Mouse (Mus musculus) cerebellum, adult 9-11 months (tissue): ENCODE data around the gene Gnas.

Experiments
- DNase-seq: peaks from one replicate; pipeline ENCODE4 v3.0.0; 2022

Gnas gene

GRCm38 (mm10) chr2:174381021-174381420, 96.9 kb downstream of the Gnas start:
- DNase-seq: no peak

GRCm38 (mm10) chr2:174391936-174392335, 107.8 kb downstream of the Gnas start:
- no peak for DNase-seq

- no peak for DNase-seq
These were observed 108.4 kb downstream of the Gnas start for GRCm38 (mm10) chr2:174392554-174392953.

- DNase-seq: no peak
These were observed 109.3 kb downstream of the Gnas start for GRCm38 (mm10) chr2:174393383-174393782.
